Mouse (Mus musculus): ENCODE data around the gene Brd3os.

The Brd3os gene

DNA sequence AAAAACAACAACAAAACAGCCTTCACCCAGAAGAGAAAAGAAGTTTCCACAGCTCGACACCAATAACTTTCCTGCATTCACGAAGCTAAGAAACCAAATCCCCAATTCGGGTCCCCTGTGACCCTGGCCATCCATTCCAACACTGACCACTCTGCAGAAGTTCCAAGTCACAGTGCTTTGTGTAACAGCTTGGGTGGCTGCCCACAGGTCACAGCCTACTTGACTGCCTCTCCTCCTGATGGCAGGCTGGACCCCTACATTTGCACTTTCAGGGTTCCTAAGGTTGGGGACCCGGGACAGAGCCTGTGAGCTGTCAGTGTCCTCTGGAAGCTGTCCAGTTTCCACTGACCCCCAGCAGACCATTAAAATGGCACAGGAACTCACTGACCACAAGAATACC lies 20.8 kb downstream of the Brd3os start:
- peak in 1 of 2 experiments; percentile 1 for DNase-seq (ENCODE audit: low spot score in 2 of 2)

GRCm38 (mm10) chr2:27469292-27469990 lies 27.3 kb downstream of the Brd3os start:
- DNase-seq (ENCODE audit: low spot score in 2 of 2), result no peak

- no peak for DNase-seq (ENCODE audit: low spot score in 2 of 2)
Measured at GRCm38 (mm10) chr2:27469991-27470355, 27.8 kb downstream of the Brd3os start.

DNA sequence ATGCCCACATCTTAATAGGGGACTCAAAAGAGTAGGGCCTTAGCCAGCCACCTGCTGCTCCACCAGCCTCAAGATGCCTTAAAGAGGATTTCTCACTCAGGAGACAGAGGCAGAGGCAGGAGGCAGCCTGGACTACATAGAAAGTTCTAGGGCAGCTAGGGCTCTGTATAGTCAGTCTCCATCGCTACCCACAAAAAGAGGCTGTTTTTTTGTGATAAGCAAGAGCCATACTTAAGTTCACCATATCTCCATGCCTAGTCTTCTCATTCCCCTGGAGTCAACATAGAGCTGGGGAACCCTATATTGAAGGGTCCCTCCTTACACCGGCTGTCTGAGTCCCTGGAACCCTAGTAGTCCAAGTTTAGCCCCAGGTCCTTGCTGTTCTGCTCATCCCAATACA lies 28.4 kb downstream of the Brd3os start:
- no peak for DNase-seq (ENCODE audit: low spot score in 2 of 2)

- DNase-seq (ENCODE audit: low spot score in 2 of 2), result no peak
Measured at GRCm38 (mm10) chr2:27471170-27471584, 29.1 kb downstream of the Brd3os start.

DNA sequence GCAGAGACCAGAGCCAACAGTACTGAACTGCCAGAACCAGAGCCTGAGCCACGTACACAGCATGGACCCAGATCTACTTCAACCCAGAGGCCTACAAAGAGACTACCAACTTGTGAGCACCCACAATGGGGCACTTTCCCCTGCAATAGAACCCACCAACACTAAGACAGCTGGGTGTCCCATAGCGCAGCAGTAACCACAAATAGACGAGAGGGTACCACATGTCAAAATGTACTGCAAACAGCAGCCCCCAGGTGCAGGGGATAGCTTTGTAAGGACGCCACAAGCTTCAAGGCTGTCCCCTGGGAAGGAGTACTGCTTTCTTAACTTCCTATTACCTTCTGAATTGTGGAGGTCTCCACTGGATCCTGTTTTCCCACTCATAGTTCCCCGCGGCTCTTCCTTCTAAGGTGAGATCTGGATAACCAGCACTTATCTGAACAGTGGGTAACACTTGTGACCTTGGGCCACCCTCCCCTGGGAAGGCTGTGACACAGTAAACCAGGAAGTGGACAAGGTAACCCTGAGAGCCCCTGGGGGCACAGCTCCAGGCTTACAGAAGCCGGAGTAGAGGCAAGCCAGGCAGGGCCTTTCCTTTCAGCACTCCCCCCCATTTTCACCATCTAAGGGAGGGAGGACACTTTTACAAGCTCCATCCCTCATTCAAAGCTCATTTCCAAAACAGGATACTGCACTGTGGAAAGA lies 31.1 kb downstream of the Brd3os start:
- DNase-seq (ENCODE audit: low spot score in 2 of 2), result no peak

- no peak for DNase-seq (ENCODE audit: low spot score in 2 of 2)
Measured at GRCm38 (mm10) chr2:27473911-27474310, 31.8 kb downstream of the Brd3os start.

DNA sequence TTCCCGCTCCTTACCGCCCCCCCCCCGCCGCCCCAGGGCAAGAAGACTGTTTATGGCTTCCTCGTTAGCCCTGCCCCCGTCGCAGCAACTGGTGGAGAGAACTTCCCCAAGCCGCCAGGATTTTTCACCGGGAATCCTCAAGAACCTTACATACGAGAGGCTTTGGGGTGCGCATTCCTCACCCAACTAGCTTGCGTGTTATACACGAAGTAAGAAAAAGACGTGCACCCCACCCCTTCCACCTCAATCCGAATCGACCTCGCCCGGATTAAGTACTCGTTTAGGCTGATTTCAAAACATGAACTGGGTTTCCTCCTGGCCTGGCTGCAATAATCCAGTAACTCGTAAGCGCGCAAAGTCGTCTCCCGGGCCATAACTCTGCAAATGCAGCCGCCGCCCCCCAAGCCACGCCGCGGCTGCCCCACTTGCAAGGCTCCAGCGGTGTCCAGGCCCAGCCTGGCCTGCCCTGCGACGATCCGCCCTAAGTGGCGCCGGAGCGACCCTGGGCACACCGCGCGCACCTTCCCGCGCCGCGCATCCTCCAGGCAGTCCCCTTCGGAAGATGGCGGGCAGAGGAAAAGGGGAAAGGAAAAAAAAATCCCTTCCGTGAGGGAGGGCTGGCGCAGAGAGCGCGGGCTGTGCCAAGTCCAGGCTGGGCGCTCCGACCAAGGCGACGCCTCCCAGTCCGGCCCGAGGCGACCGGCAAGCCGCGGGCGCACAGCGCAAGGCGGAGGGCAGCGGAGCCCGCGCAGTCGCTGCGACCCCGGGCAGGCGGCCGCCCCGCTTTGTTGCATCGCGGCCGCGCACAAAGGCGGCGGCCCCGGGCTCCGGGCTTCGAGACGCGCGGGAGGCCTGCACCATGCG lies 32.7 kb downstream of the Brd3os start:
- peak; percentile 31 to 38 for DNase-seq (ENCODE audit: low spot score in 2 of 2)

DNA sequence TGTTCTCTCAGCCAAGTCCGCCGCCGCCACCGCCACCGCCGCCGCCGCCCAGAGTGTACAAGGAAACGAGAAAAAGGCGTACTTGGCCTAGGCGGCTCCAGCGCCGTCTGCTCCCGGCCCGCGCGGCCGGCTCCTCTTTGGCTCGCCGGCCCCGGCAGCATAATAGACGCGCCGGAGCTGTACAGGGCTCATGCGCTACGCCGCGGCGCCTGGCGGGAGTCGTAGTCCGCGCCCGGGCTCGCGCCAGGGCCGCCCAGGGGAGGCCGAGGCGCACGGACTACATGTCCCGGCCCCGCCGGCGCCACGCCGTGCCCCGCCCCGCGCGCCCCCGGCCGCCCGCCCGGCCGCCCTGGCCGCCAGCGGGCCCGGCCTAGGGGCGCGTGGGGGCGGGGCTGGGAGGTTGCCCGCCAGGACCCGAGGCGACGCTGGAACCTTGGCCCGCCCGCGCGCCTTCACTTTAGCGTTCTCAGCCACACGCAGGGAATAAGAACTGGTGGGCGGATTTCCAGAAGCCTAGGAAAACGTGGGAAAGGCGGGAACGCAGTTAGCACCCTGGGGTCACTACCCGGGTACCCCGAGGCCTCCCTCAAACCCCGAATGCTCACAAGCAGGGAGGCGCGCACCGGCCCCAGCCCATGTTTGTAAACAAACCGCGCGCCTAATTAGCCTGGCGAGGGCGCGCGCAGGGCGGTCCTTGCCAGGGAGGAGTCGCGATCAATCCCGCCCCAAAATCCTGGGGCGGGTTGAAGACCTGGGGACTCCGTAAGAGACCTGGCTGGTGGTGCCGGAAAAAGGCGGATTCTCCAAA lies 33.6 kb downstream of the Brd3os start:
- peak; percentile 86 to 91 for DNase-seq (ENCODE audit: low spot score in 2 of 2)

DNA sequence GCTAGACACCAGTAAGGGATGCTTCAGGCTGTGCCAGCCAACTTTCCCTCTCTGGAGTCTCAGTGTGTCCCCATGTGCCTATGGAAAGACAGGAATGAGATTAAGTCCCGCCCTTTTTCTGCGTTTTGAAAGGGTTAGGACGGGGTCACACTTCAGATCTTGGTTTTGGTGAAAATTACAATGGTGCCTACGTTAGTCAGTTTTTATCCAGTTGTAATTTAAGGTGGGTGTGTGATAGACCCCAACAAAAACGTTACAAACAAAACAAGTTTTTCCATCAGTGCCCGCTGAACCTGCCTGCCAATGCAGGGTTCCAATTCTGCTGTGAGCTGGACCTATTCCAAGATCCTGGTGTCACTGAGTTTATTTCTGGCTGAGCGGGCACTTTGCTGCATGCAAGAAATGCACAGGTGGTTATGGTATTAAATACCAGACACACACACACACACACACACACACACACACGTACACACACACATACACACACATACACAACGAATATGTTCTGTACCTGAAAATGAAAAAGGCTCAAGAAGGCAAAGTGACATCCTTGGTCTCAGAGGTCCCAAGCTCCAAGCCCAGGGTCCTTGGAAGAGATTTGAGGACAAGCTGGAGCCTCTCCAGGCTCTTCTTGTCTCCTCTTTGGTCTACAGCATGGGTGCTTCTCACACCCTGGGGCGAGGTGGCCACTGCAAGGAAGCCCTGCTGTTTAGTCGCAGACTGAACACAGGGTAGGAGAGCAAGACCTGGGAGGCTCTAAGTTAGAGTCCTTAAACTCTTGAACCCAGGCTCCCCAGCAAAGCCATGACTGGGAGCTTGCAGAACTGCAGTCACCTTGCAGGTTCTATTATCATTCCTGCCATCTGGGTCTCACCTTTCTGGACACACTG lies 34.4 kb downstream of the Brd3os start:
- DNase-seq (ENCODE audit: low spot score in 2 of 2), result no peak

DNA sequence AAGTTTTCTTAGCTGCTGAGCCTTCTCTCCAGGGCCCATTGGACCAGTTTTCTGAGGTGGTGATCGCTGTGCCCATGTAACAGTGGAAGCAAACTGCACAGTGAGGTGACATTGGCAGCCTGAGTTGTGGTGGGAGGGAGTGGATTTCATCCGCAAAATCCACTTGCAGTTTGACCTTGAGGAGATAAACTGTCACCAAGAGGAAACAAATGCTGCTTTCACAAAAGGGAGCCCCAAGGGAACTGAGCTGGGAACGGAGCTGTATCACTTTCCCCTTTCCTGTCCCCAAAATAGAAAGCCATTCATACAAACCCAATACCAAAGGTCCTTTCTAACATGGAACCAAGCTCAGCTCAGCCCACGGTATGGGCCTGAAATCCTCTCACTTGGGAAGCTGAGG lies 37.7 kb downstream of the Brd3os start:
- DNase-seq (ENCODE audit: low spot score in 2 of 2), result no peak

GRCm38 (mm10) chr2:27480367-27480766 lies 38.2 kb downstream of the Brd3os start:
- DNase-seq (ENCODE audit: low spot score in 2 of 2), result no peak

DNA sequence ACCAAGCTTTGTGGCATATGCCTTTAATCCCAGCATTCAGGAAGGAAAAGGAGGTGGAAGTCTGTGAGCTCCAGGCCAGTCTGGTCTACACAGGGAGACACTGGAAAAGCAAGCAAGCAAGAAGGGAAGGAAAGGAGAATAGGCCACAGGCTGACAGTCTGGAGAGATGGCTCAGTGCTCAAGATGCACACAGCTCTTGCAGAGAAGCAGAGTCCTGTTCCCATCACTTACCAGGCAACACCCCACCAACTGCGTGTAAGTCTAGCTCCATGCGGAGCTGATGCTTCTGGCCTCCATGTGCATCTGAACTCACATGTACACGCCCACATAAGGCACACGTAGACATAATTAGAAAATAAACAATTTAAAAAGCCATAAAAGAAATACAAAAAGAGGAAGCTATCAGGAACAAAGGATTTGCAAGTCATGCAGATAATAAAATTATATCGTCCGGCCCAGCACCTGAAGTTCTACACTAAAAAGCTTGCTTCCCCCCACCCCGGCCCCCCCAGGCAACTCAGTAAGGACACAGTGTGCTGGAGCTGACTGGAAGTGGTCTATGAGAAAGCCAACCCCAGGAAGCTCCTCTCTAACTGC lies 40.2 kb downstream of the Brd3os start:
- DNase-seq (ENCODE audit: low spot score in 2 of 2), result no peak

GRCm38 (mm10) chr2:27486725-27487124 lies 44.6 kb downstream of the Brd3os start:
- no peak for DNase-seq (ENCODE audit: low spot score in 2 of 2)

- no peak for DNase-seq (ENCODE audit: low spot score in 2 of 2)
Measured at GRCm38 (mm10) chr2:27487336-27488049, 45.4 kb downstream of the Brd3os start.

GRCm38 (mm10) chr2:27488362-27488761 lies 46.2 kb downstream of the Brd3os start:
- no peak for DNase-seq (ENCODE audit: low spot score in 2 of 2)

- no peak for DNase-seq (ENCODE audit: low spot score in 2 of 2)
Measured at GRCm38 (mm10) chr2:27490939-27491338, 48.8 kb downstream of the Brd3os start.
